Mouse (Mus musculus): ENCODE measurements around the gene Nmd3. TPM values are rescaled to one million over a fixed set of nuclear protein-coding genes. Genes with fewer than 3 reads are reported as not detected.

Gene Nmd3
- 10 to 100 TPM; 47.0 to 68.9 (median 48.7) TPM for total RNA-seq (2022)

- DNase-seq (ENCODE audit: low spot score in 2 of 2): peak; percentile 73 to 80
Observed at GRCm38 (mm10) chr3:69721814-69722186, at the start of gene Nmd3. TSS of gene Nmd3 (plus strand) at chr3:69721985.

DNA sequence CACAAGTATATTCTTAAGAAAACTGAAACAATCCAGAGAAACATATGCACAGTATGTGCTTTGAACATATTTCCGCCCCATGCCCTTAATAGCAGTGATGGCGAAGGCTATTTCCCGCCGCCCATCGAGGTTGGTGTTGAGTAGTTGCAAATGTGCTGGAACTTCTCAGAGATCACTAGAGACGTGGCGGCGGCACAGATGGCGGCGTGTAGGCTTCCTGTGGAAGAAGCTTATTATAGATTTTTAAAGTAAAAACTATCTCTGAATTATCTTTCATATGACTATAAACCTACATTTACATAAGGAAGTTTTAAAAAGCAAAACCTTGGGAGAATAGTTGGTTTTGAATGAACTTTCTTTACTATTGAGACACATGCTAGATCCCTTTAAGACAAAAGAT is 48.4 kb upstream of the Nmd3 start:
- DNase-seq (ENCODE audit: low spot score in 2 of 2): no peak

- no peak for DNase-seq (ENCODE audit: low spot score in 2 of 2)
Observed at GRCm38 (mm10) chr3:69674206-69674605, 47.6 kb upstream of the Nmd3 start.

GRCm38 (mm10) chr3:69689791-69690190 is 32.0 kb upstream of the Nmd3 start:
- no peak for DNase-seq (ENCODE audit: low spot score in 2 of 2)

DNA sequence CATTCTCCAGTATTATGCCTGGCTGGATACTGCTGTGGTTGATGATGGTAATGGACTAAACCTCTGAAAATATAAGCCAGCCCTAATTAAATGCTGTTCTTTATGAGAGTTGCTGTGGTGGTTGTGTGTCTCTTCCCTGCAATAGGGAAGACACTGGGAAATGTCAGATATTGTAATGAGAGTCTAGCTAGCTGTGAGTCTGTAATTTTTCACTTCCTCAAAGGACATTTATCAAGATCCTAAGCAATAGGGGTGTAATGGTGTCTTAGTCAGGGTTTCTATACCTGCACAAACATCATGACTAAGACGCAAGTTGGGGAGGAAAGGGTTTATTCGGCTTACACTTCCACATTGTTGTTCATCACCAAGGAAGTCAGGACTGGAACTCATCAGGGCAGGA is 30.8 kb upstream of the Nmd3 start:
- no peak for DNase-seq (ENCODE audit: low spot score in 2 of 2)

DNA sequence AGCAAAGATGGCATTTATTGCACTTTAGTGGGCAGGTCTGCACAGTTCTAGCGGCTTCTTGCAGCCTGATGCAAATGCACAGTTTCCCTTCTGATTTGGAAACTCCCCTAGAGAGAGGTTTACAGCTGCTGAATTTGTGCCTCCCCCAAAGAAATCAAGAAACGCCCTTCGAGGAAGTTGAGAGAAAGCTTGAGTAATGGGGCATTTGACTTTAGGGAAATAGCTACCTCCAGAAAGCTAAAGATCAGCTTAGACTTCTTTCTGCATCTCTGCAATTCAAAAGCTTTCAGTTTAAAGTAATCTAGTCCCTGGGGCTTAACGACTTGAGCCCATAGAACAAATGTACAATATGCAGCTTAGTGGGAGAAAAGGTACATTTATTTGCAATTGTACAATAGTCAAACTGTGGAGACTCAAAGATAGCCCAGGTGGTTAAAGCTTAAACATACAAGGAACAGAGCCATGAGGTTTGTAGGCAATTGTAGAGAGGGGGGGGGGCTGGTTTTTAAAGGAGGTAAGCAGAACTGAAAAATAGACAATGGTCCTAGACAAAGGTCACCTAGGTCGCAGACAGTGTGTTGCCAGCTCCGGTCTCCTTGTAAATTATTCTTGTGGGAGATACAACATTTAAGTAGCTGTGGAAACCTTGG is 21.8 kb upstream of the Nmd3 start:
- no peak for DNase-seq (ENCODE audit: low spot score in 2 of 2)

- DNase-seq (ENCODE audit: low spot score in 2 of 2): no peak
Observed at GRCm38 (mm10) chr3:69701905-69702304, 19.9 kb upstream of the Nmd3 start.

- DNase-seq (ENCODE audit: low spot score in 2 of 2): no peak
Observed at GRCm38 (mm10) chr3:69702421-69702820, 19.4 kb upstream of the Nmd3 start.

- DNase-seq (ENCODE audit: low spot score in 2 of 2): no peak
Observed at GRCm38 (mm10) chr3:69709043-69709929, 12.5 kb upstream of the Nmd3 start.

DNA sequence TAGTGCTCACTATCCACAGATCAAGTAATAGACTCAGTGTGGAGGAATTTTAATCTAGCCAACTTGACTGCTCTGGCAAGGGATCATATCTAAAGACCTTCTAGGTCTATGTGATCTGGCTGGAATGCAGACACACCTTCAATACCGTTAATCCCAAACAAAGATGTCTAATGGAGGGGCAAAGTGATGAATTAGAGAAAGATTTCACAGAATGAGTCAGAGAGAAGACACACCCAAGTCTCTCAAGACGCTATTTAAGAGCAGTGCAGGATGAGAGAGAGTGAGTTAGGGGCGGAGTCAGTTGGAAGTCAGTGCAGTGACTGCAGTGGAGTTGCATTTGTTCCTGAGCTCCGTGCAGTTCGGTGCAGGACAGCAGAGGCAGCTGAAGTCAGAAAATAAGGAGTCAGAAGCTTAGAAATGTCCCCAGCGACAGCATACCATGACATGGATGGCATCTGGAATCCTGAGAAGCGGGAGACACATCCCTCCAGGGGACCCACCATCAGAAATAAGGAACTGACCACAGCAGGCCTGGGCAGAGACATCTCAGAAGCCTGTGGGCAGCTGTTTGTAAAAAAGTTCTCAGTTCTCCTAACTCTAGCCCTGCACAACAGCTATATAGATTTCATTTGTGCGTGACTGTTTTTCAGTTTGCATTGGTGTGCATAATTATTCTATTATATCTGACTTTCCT is 9.7 kb upstream of the Nmd3 start:
- DNase-seq (ENCODE audit: low spot score in 2 of 2): no peak

- DNase-seq (ENCODE audit: low spot score in 2 of 2): no peak
Observed at GRCm38 (mm10) chr3:69717476-69717875, 4.3 kb upstream of the Nmd3 start.

- peak; percentile 17 to 24 for DNase-seq (ENCODE audit: low spot score in 2 of 2)
Observed at GRCm38 (mm10) chr3:69722187-69722867, 542 bp downstream of the Nmd3 start.

DNA sequence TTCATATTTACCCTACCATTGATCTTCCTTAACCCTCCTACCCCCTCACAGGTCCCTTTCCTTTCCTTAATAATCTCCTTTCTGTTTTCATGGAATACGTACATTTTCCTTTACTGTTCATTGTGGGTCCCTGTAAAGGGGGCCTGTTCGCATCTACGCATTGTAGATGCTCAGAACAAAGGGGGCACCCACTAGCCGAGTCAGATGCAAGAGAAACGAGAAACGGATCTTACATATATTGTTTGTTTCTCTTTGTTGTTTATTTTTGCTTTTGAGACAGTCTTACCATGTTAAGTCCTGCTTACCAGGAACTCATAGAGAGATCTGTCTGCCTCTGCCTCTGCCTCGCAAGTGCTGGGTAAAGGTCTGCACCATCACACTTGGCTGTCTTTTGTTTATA is 1.4 kb downstream of the Nmd3 start:
- no peak for DNase-seq (ENCODE audit: low spot score in 2 of 2)

DNA sequence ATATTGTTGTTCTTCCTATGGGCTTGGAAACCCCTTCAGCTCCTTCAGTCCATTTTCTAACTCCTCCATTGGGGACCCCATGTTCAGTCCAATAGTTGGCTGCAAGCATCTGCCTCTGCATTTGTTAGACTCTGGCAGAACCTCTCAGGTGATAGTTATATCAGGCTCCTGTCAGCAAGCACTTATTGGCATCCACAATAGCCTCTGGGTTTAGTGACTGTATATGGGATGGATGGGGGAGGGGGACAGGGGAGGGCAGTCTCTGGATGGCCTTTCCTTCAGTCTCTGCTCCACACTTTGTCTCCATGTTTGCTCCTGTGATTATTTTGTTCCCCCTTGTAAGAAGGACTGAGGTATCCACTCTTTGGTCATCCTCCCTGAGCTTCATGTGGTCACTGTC is 9.1 kb downstream of the Nmd3 start:
- DNase-seq (ENCODE audit: low spot score in 2 of 2): no peak

DNA sequence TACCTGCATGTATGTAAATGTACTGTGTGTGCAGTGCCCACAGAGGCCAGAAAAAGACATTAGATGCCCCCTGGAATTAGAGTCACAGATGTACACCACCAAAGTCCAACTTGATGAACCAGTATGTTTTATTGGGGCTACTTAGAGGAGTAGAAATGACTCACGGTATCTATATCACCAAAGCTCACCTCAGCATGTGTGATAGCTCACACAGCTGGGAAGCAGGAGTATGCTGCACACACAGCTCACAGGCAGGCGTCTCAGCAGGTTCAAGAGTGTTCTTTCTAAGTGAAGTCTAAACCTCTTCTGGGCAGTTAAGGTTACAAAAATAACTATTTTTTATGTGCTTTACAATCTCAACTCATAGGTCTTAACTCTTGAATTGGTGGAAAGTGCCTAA is 12.2 kb downstream of the Nmd3 start:
- no peak for DNase-seq (ENCODE audit: low spot score in 2 of 2)

DNA sequence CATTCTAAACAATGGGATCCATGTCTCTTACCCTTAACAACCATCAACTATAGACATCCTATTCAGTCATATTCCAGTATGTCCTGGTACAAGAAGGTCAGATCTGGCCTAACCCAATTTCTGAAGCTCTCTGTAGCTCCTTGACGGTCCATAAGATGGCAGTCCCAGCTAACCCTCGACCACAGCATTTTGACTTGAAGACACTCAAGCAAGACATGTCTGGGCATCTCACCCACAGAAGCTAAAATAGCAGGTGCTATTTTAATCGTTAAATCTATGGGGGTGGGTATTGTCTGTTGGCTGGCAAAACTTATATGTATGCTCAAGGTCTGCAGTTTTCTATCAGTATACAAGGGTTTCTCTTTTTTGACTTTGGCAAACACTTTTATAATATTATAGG is 33.4 kb downstream of the Nmd3 start:
- DNase-seq (ENCODE audit: low spot score in 2 of 2): no peak

- DNase-seq (ENCODE audit: low spot score in 2 of 2): no peak
Observed at GRCm38 (mm10) chr3:69755968-69756367, 34.2 kb downstream of the Nmd3 start.

DNA sequence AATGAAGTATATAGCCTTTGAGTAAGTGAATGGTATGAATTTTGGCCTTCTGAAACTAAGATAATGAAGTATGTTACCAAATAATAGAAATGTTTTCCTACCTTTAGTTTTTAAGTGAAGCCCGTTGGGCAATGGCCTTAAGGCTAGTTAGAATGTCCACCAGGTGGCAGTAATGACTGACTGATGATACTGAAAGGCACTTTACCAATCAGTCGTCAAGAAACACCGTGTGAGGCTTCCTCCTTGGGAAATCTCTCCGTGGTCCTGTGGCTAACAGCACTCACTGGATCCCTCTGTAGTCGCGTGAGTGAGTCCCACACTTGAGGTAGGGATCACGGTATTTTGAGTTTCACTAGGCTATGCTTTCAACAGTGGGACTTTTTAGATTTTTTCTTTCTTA is 34.7 kb downstream of the Nmd3 start:
- DNase-seq (ENCODE audit: low spot score in 2 of 2): peak; percentile 32 to 69

- DNase-seq (ENCODE audit: low spot score in 2 of 2): no peak
Observed at GRCm38 (mm10) chr3:69757456-69757855, 35.7 kb downstream of the Nmd3 start.

DNA sequence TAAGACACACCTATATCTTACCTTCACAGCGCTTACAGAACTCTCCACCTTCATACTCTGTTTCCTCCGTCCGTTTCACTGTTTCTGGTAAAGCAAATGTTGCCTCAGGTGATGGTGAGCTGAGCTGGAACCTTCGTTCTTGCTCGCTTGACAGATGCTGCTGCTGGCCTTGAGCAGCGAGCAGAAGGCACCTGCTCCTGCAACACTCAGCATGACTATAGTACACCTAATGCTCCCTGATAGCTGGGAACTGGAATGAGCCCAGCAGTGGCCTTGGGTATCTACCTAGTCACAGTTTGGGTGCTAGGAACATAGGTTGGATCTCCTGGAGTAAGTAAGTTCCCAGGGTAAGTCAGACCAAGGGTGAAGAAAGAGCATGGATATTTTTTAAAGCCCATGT is 38.3 kb downstream of the Nmd3 start:
- no peak for DNase-seq (ENCODE audit: low spot score in 2 of 2)

DNA sequence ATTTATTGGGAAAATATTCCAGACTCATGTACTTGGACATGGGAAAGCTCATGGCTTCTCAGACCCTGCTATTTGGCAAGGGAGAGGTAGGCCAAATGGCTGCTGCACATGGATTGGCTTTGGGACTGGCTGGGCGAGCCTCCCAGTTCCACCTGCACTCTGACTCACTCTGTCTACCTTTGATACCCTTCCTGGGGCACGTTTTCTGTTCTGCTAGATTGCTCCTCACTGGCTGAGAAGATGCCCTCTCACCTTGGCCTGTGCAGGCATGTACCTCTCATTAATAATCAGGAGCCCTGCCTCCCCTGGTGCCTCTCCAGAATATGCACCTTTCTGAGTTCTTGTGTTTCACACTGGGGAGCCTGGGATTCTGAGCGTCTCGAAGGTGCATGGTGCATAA is 39.4 kb downstream of the Nmd3 start:
- no peak for DNase-seq (ENCODE audit: low spot score in 2 of 2)

Data from layer of hippocampus, adult 8-10 months (tissue).